Mouse (Mus musculus) natural killer cell, adult 2 months (primary cell): ENCODE data around the gene Trim71.
"Not testable (repeated sequence)": the region's sequence is repeated elsewhere in the genome, so short reads cannot be mapped to it uniquely, and the experiment has no call there.

ENCODE experiments used
- DNase-seq, 2 experiments: peaks; one replicate each; pipeline ENCODE4 v3.0.0; 2022; ENCODE audit warnings: low spot score in 2 of 2

Trim71 gene

DNA sequence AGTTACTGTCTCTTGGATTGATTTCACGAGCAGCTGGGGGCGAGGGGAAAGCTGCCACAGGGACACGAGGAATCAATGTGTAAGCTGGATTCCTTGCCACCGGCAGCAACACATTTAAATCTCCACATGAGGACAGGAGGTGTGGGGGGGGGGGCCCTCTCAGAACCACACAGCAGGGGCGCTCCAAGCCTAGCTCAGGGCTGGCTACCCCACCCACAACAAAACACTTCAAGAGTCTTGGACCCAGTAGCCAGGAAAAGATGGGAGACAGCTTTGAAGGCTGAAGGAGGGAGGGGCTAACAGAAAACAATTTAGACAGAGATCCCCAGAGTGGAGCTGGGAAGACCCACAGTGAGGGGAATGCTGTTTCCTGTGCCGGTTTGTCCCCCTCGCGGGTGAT lies 38.3 kb downstream of the Trim71 start:
- DNase-seq = no peak

DNA sequence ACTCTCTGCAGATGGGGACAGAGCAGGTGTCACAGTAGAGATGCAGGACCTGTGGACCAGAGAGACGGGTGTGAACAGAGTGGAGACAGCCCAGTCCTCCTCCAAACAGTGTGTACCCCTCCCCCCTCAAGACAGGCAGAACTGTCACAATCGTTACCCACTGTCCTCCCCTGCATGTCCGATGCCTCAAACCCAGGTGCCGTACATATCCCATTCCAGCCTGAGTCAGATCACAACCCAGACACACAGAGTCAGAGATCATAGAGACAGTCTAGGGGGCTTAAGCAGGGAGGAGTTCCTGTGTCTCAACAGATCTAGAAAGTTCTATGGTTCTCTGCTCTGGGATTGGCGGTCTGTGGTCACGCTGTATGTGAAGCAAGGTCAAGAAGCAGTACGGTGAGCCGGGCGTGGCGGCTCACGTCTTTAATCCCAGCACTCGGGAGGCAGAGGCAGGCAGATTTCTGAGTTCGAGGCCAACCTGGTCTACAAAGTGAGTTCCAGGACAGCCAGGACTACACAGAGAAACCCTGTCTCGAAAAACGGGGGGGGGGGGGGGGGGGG lies 39.0 kb downstream of the Trim71 start:
- DNase-seq = no peak

DNA sequence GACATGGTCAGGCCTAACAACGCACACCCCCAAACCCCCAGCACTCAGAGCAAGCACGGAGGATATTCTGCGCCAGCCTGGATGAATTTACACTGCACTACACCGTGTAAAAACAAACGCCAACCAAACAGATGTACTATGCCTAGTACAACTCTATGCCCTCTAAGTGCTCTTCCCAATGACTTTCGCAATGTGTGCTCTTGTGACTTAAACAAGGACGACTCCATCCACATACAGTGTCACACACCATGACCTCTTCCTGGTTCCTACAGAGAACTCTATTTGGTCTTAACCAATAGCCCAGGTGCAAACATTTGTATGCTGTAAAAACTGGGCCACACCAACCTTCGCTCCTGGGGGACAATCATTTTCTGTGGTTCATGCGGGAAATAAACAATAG lies 41.7 kb downstream of the Trim71 start:
- no peak for DNase-seq

DNA sequence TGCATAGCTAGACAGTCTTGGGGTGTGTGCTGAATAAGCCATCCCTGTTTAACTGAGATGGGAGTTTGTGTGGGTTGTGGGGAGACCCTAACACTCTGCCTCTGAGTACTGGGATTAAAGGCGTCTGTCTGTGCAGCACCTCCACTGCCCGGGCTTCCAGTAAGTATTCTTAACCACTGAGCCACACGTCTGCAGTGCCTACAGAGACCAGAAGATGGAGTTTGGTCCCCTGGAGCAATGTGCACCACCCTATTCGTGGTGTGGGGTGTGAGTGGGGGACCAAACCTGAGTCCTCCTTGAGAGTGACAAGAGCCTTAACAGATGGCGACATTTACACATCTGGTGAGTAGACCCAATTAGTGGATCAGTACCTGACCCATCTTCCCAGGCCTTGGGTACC lies 42.1 kb downstream of the Trim71 start:
- no peak for DNase-seq

DNA sequence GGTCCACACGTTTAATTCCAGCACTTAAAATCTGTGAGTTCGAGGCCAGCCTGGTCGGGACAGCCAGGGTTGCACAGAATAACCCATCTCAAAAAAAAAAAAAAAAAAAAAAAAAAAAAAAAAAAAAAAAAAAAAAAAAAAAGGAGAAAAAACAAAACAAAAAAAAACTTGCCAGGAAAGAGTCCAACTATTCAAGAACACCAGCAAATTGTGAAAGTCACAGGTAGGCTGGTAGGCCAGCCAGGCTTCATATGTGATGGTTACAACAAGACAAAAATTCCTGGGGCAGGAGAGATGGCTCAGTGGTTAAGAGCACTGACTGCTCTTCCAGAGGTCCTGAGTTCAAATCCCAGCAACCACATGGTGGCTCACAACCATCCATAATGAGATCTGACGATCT lies 43.6 kb downstream of the Trim71 start:
- DNase-seq = not testable (repeated sequence)

DNA sequence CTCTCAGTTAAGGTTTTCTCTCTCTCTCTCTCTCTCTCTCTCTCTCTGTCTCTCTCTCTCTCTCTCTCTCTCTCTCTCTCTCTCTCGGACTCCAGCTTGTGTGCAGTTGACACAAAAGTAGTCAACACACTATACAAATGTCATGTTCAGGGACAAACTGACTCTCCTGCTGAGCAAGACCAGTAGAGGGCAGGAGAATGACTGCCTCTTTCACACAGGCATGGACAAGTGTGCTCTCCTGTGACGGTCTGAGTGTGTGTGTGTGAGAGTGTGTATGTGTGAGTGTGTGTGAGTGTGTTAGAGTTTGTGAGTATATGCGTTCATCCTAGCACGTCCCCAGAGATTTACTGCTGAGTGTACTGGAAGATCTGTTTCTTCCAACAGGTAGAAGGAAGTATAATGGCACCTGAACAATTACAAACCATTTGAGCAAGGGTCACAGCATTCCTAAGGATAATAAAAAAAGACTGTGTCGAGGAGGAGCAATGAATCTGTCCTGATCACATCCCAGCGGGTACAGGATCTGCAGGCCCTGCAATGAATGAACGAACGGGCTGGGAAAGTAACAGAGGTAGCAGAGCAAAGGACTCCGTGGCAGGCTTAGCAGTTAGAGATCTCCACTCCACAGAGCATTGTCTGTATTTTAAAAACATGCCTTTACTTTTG lies 45.2 kb downstream of the Trim71 start:
- no peak for DNase-seq

DNA sequence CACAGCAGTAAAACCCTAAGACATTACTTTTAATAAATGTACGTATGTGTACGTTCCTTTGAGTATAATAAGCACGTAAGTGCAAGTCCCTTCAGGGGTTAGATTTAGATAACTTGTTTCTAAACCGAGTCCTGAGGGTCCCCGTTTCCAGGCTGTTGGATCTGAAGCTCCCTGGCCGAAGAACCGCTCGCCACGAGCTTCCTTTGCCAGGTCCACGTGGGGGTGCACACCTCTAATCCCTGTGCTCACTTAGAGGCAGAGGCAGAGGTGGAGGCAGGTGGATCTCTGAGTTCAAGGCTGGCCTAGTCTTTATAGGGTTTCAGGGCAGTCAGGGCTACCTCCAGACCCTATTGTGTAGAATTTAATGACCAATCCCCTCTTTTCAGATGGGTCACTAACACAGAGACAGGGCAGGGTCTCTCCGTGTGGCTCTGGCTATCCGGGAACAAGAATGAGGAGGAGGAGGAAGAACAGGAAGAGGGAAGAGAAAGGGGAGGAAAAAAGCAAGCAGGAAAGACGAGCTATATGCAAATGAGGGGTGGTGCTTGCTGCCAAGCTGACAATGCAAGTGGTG lies 46.2 kb downstream of the Trim71 start:
- no peak for DNase-seq

DNA sequence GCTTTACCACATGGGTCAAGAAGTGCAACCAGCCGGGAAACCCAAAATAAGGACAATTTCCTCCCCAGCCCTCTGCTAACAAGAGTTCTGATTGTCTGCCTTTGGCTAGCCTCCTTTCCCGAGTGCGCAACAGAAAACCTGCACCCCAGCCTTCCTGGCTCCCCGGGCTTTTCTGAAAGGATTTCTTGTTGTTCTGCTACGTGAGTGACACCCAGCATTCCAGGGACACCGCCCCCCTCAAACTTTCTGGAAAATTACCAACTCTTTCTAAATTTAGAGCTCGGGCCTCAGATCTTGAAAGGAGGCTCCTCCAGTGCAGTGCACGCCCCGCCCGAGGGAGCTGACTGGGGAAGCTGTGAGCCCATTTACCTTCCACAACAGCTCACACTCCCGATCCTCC lies 48.8 kb downstream of the Trim71 start, which contains the start of gene C130032M10Rik:
TSS of gene C130032M10Rik (plus strand) at position 334 of the 400 bp plus-strand sequence.
- DNase-seq = no peak

DNA sequence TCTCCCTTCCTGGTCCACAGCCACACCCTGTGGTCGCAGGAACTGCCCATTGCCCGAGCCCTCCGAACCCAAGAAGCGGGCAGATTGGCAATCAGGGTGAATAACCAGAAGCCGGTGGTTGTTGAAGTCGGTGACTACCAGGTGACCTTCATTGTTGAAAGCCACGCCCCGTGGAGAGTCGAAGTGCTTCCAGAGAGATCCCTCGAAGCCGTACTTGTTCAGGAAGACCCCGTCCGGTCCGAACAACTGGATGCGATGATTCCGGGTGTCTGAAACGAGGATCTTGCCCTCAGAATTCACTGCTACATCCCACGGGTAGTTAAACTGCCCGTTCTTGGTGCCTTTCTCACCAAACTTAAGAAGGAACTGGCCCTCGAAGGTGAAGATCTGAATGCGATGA lies 51.3 kb downstream of the Trim71 start:
- DNase-seq = no peak

DNA sequence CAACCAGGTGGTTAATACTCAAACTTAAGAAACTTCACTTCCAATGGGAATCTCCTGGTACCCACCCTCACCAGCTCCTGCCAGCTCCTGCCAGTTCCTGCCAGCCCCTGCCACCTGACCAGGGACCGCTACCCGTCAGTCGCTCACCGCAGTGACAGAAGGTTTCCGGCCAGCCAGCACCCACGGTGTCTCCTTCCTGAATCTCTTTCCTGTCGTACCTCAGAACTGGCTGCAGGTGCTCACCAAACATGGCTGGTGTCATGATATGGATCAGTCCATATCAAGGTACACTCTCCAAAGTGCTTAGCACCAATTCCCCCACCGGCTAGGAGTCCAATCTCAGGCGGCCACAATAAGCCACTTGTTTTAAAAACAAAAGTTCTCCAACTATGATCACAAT lies 54.4 kb downstream of the Trim71 start:
- peak; percentile 9 to 16 for DNase-seq

DNA sequence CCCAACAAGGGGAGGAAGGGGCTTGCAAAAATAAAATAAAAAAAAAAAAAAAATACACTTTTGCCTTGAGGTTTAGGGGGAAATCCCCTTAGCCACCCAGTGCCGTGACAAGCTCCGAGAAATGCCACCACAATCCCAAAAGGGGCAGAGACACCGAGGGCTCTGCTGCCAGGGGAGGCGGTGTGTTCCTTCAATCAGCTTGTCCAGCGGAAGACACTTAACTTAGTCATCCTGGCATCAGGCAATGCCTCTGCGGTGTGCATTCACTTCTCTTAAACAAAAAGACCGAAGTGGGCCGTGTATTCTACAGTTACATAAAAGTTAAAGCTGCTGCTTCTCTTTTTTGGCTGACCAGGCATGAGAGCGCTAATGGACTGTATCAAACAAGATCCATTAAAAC lies 56.7 kb downstream of the Trim71 start:
- DNase-seq = peak in 1 of 2 experiments; percentile 12

DNA sequence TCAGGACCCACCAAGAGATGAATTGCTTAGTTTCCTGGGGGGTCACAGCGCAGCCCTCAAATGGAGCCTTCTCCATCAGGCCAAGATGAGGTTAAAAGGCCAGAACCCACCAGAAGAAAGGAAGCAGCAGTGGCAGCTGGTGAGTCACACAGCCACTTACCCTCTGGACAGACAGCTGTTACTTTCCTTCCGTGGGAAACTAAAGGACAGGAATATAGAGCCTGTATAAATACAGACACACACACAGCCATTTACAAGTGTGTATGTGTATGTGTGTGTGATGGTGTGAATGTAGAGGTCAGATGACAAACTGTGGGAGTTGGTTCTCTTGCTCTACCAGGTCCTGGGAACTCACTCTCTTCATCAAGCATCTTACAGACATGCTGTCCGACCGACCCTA lies 57.6 kb downstream of the Trim71 start:
- DNase-seq = no peak

DNA sequence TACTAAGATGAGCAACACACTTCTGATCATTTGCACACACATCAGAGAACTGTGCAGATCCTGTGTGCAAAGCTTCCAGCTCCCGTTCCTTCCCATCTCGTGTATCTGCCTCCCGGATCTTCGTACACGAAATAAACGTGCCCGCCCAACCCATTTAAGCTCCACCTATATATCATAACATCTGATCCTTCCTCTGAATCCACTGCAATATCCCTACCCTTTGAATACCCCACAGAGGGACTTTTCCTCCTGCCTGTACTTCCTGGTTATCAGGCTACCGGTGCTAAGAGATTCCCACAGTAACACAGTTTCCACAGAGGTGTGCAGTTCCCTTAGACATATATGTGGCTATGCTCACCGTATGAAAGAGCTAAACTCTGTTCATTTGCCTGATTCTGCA lies 59.4 kb downstream of the Trim71 start, which contains the start of gene Ccr4:
TSS of gene Ccr4 (minus strand) at position 101 of the 400 bp plus-strand sequence.
- no peak for DNase-seq

DNA sequence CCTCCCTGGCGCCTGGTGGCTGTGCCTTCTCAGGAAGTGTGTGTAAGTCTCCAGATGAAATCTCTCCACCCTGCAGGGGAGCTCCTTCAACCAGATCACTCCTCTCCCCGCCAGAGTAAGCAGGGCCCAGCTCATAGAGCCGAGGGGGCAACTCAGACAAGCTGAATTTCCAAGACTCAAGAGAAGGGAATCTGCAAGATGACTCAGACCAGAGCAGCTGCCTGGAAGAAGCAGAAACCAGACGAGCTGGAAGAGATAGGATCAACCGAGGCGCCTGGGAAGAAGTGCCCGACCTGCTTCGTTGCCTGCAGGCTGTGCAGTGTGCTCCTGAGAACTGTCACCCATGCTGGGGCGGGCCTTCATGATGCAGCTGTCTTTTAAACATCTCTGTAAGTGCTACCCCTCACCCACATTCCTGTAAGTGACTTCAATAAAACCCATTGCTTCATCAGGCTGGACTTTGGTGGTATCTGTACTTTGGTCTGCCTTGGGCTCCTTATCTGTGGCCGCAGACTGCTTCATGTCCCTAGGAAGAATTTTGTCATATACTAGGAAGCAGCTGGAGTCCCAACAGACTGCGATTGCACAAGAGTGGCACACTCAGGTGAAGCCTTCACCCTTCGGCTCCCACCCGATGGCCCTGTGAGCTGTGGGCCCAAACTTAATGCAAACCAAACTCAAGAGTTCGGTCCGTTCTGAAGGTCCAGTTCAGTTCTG lies 61.3 kb downstream of the Trim71 start:
- DNase-seq = no peak

DNA sequence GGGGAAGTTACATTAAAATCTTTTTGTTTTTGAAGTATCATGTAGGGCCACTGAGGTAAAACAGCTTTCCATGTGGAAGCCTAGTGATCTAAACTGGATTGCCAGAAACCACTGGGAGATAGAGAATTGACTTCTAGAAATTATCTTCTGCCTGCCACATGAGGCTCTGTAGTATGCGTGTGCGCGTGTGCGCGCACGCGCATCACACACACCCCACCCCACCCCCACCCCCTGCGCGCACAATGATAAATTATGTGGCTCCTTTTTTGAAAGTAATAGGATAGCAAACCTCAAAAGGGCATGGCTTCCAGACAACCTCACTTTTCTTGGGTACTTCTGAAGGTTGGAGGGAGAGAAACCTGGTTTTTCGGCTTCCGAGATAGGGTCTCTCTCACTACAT lies 62.3 kb downstream of the Trim71 start:
- DNase-seq = no peak

DNA sequence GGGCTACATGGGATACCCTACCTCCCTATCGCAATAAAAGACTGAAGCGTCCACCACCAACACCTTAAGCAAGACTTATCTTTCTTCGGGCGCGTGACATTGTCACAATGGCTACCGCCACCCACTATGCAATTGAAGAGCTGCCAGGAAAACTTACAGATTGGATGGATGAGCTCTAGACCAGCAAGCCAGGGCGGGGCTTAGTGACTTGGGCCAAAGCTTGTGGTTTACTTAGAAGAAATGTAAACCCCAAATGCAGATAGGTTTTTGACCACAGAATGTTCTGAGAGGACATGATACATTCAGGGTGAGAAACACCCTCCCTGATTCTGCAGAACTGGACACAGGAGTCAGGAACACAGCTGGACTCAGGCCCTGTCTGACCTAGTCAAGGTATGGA lies 63.1 kb downstream of the Trim71 start:
- peak in 1 of 2 experiments; percentile 12 for DNase-seq

DNA sequence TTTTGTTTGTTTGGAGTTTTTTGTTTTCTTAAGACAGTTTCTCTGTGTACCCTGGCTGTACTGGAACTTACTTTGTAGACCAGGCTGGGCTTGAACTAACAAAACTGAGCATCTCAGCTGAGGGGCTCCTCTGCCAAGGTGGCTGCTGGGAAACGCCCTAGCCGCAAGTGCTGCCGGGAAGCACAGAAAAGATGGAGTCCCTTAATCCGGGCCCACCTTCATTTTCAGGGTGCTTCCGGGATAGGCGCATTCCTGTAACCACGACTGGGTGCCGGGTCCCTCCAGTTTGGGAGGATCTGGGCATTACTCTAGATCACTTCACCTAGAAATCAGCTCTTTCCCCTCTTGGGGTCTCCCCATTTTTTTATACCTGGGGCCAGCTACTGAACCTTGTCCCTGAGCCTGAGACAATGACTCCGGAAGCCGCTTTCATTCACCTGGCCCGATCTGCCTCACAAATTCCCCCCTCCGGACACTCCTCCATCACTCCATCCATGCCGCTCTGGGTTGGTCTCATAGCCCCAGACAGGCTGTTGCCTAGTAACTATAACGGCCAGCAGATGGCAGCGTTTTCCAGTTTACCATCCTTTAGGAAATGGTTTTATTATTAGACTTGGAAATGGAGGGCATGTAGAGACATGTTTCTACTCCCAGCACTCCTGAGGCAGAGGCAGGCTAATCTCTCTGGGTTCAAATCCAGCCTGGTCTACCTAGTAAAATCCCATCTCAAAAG lies 64.2 kb downstream of the Trim71 start:
- peak in 1 of 2 experiments; percentile 26 for DNase-seq

DNA sequence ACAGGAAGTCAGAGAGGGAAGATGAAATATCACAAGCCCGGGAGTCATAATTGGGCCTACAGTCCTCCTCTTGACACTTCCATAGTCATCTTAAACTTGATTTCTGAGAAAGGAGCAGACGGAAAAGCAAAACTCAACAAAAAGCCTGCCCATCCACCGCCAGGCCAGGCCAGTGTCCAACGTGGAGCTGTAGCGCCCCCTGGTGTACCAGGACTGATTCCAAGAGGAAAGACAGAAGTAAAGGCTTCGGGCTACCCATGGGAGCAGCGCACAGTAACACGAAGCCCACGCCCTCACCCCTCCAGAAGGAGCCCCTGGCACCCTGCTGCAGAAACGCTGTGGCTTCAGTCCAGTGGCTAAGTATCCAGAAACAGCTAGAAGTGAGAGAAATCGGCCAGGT lies 66.0 kb downstream of the Trim71 start:
- DNase-seq = peak; percentile 59 to 69

DNA sequence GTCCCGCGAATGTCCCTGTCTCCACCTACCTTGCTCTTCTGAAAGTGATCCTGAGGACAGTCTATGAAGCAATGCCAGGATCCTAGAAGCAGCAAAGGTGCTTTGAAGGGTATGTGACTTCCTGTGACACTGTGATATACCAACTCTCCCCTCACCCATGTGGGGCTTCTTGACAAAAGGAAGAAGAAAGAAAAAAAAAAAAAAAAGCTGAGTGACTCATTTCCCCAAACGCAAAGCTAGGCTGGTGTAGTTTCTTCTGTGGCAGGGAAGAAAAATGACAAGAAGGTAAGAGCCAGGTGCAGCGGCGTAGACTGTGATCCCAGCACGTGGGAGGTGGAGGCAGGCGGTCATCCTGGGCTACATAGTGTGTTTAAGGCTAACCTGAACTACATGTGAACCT lies 67.7 kb downstream of the Trim71 start:
- no peak for DNase-seq

DNA sequence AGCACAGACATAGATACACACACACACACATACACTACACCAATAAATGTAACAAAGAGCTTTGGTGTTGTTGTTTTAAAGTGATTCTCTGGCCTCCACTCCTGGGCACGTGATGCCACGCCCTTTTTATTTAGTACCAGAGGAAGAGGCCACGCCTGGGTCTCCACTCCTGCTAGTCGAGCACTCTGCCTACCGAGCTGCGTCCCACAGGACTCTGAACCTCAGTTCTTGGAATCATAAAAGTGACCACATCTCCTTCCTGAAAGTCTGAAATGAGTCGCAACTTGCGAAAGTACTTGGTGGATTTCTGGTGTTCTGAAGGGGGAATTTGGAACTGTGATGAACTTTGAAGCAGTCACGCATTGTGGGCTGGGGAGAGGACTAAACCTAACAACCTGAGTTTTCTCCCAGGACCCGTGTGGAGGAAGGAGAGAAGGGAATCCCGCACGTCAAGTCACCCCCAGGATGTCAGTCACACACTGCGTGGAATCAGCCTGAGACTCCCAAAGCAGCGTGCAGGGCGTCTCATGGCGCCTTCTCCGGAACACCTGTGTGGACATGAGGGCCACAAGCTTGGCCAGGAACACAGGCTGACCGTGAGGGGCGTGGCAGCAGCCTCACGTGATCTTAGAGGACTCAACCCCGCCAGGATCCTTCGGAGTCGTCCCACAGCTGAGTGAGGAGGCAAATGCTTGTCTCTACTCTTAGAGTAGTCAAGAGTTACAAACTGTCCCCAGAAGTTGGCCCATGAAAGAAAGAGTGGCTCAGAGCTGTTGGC lies 76.5 kb downstream of the Trim71 start:
- DNase-seq = no peak

DNA sequence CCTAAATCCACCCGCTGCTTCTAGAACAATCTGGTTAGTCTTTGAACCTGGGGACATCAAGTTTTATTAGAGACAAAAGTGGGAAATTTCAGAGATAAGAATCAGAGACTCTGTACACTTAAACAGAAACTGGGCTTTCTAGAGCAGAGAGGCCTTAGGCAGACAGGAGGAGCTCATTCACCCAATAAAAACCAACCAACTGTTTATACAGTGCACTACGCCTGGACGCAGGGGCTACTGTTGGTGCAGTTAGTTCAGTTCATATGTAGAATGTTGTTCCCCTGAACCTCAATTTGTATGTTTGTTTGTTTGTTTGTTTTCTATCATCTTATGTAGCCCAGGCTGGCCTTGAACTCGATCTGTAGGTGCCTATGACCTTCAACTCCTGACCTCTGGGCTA lies 77.4 kb downstream of the Trim71 start:
- no peak for DNase-seq
